Mouse (Mus musculus) cortical plate, adult 2 months (tissue): ENCODE data around the gene Atp6v1fnb.

Source experiments
- CTCF ChIP-seq: fragments of 200-500 bp; IDR thresholded peaks from 2 replicates; pipeline ENCODE4 v1.5.1; 2011; ENCODE audit warnings: mild to moderate bottlenecking, control low read depth, low read length; ENCODE audit not compliant: insufficient read depth; ENCODE audit errors: extremely low read depth
- POLR2A ChIP-seq: fragments of 200-500 bp; IDR thresholded peaks from 2 replicates; pipeline ENCODE4 v1.6.1; 2011; ENCODE audit warnings: mild to moderate bottlenecking, low read length, control low read depth; ENCODE audit not compliant: insufficient read depth; ENCODE audit errors: extremely low read depth

GRCm38 (mm10) chr6:29513284-29513683 is 42.0 kb downstream of the Atp6v1fnb start:
- TF ChIP-seq CTCF (no peak), POLR2A (no peak)
